Mouse (Mus musculus) embryonic fibroblast, embryonic 13.5 days (primary cell): Measurements from ENCODE around the gene Olfr463. TPM values are rescaled to one million over a fixed set of nuclear protein-coding genes. Genes with fewer than 3 reads are reported as not detected.

Experiments used
- H3K27ac ChIP-seq: 2 replicates; pipeline ENCODE4 v1.5.1; 2012; ENCODE audit warnings: low read length, control low read depth, inconsistent platforms; ENCODE audit not compliant: insufficient read depth
- H3K4me1 ChIP-seq: 2 replicates; pipeline ENCODE4 v1.6.1; 2011; ENCODE audit warnings: low read length; ENCODE audit not compliant: control insufficient read depth, insufficient read depth
- H3K4me3 ChIP-seq: 2 replicates; pipeline ENCODE4 v1.5.1; 2011; ENCODE audit warnings: mild to moderate bottlenecking, control low read depth, low read length; ENCODE audit not compliant: insufficient read depth
- CTCF ChIP-seq: IDR thresholded peaks from 2 replicates; pipeline ENCODE4 v1.5.1; 2011; ENCODE audit warnings: mild to moderate bottlenecking, control low read depth, low read length, moderate library complexity, borderline replicate concordance; ENCODE audit not compliant: insufficient read depth
- POLR2A ChIP-seq: IDR thresholded peaks from 2 replicates; pipeline ENCODE4 v1.6.1; 2011; ENCODE audit warnings: low read depth, mild to moderate bottlenecking, control low read depth, low read length, moderate library complexity
- polyA plus RNA-seq: library from polyadenylated mRNA; stranded (reverse); fragments of >200 nt; gene quantifications from 2 replicates; pipeline ENCODE4 v1.2.4, GENCODE M21; 2011; ENCODE audit warnings: low read depth; ENCODE audit not compliant: missing spikeins, insufficient read length

The Olfr463 gene
- not detected in 2 replicates for polyA plus RNA-seq

GRCm38 (mm10) chr11:87897287-87897686 is at the start of gene Olfr463:
Gene Olfr463 (minus strand): TSS chr11:87897387.
- TF ChIP-seq CTCF = no peak
- TF ChIP-seq POLR2A = no peak
- Histone ChIP-seq H3K4me3 (no peak within 1 kb of the TSS), H3K27ac (no peak within 1 kb of the TSS), H3K4me1 (no peaks in the 10 kb centered on the region)

GRCm38 (mm10) chr11:87935467-87935866 is 38.3 kb upstream of the Olfr463 start:
- Histone ChIP-seq H3K4me3 (no peak overlapping the region), H3K27ac (no peak overlapping the region), H3K4me1 (no peaks in the 10 kb centered on the region)
- no peak for TF ChIP-seq POLR2A

GRCm38 (mm10) chr11:87933731-87934130 is 36.5 kb upstream of the Olfr463 start:
- no peak for TF ChIP-seq CTCF
- TF ChIP-seq POLR2A = no peak
- Histone ChIP-seq H3K27ac (no peak overlapping the region), H3K4me3 (no peak overlapping the region), H3K4me1 (no peaks in the 10 kb centered on the region)

GRCm38 (mm10) chr11:87930348-87930747 is 33.2 kb upstream of the Olfr463 start:
- Histone ChIP-seq H3K4me3 (no peak overlapping the region), H3K4me1 (no peaks in the 10 kb centered on the region), H3K27ac (no peak overlapping the region)
- TF ChIP-seq CTCF = no peak
- no peak for TF ChIP-seq POLR2A

GRCm38 (mm10) chr11:87920966-87921365 is 23.8 kb upstream of the Olfr463 start, which contains the start of gene Olfr464:
Gene Olfr464 (minus strand): TSS chr11:87920967.
- Histone ChIP-seq H3K27ac (no peak within 1 kb of the TSS), H3K4me1 (no peaks in the 10 kb centered on the region), H3K4me3 (no peak within 1 kb of the TSS)
- no peak for TF ChIP-seq CTCF
- TF ChIP-seq POLR2A = no peak

GRCm38 (mm10) chr11:87920301-87920700 is 23.1 kb upstream of the Olfr463 start:
- no peak for TF ChIP-seq CTCF
- TF ChIP-seq POLR2A = no peak
- Histone ChIP-seq H3K4me3 (no peak overlapping the region), H3K4me1 (no peaks in the 10 kb centered on the region), H3K27ac (no peak overlapping the region)

- TF ChIP-seq POLR2A (no peak), CTCF (no peak)
- Histone ChIP-seq H3K27ac (no peak overlapping the region), H3K4me3 (no peak overlapping the region), H3K4me1 (no peaks in the 10 kb centered on the region)
These were observed 18.8 kb upstream of the Olfr463 start for GRCm38 (mm10) chr11:87916005-87916404.

GRCm38 (mm10) chr11:87904331-87904730 is 7.1 kb upstream of the Olfr463 start:
- Histone ChIP-seq H3K4me3 (no peak overlapping the region), H3K27ac (no peak overlapping the region), H3K4me1 (no peaks in the 10 kb centered on the region)
- TF ChIP-seq CTCF (no peak), POLR2A (no peak)

GRCm38 (mm10) chr11:87892168-87892567 is 5.0 kb downstream of the Olfr463 start, which contains the start of gene Olfr462:
Gene Olfr462 (minus strand): TSS chr11:87892268.
- TF ChIP-seq CTCF = no peak
- TF ChIP-seq POLR2A = no peak
- no peak within 1 kb of the TSS for H3K4me3 ChIP-seq
- H3K27ac ChIP-seq = no peak within 1 kb of the TSS
- H3K4me1 ChIP-seq = no peaks in the 10 kb centered on the region

- no peak overlapping the region for H3K4me3 ChIP-seq
- TF ChIP-seq CTCF = no peak
- TF ChIP-seq POLR2A = no peak
- no peak overlapping the region for H3K27ac ChIP-seq
- H3K4me1 ChIP-seq = no peaks in the 10 kb centered on the region
These were observed 12.3 kb downstream of the Olfr463 start for GRCm38 (mm10) chr11:87884856-87885255.

- Histone ChIP-seq H3K4me3 (no peak overlapping the region), H3K4me1 (no peaks in the 10 kb centered on the region), H3K27ac (no peak overlapping the region)
- TF ChIP-seq CTCF (no peak), POLR2A (no peak)
These were observed 13.7 kb downstream of the Olfr463 start for GRCm38 (mm10) chr11:87883493-87883892.
